Mouse (Mus musculus) MEL (cell line): Measurements from ENCODE around the gene Phyhipl.

Source experiments
- BHLHE40 ChIP-seq: IDR thresholded peaks from 2 replicates; pipeline ENCODE4 v1.6.1; 2012; ENCODE audit warnings: low read depth, mild to moderate bottlenecking, inconsistent platforms, low read length, improper control_type of control experiment, borderline replicate concordance
- CTCF ChIP-seq, 3 experiments: IDR thresholded peaks in 2 of 3; conservative IDR thresholded peaks in 1 of 3; 2 replicates each; pipeline ENCODE4 v1.5.1; 2011 to 2012; ENCODE audit warnings: low read length in 3 of 3, low read depth in 2 of 3, mild to moderate bottlenecking in 2 of 3, improper control_type of control experiment in 1 of 3, inconsistent platforms in 1 of 3, mixed read lengths in 1 of 3, moderate library complexity in 1 of 3; ENCODE audit not compliant: control insufficient read depth in 1 of 3, insufficient read depth in 1 of 3, poor library complexity in 1 of 3, severe bottlenecking in 1 of 3
- GATA1 ChIP-seq: IDR thresholded peaks from 2 replicates; pipeline ENCODE4 v1.6.1; 2011; ENCODE audit warnings: low read depth, low read length, improper control_type of control experiment
- HCFC1 ChIP-seq: IDR thresholded peaks from 2 replicates; pipeline ENCODE4 v1.6.1; 2012; ENCODE audit warnings: low read depth, mild to moderate bottlenecking, inconsistent platforms, low read length, improper control_type of control experiment, moderate library complexity
- MAFK ChIP-seq: IDR thresholded peaks from 2 replicates; pipeline ENCODE4 v1.6.1; 2011; ENCODE audit warnings: low read depth, mild to moderate bottlenecking, low read length, improper control_type of control experiment, borderline replicate concordance
- MAZ ChIP-seq: IDR thresholded peaks from 2 replicates; pipeline ENCODE4 v1.6.1; 2012; ENCODE audit warnings: low read depth, mild to moderate bottlenecking, inconsistent platforms, low read length, improper control_type of control experiment
- MYC ChIP-seq: IDR thresholded peaks from 2 replicates; pipeline ENCODE4 v1.6.1; 2011; ENCODE audit warnings: low read depth, mild to moderate bottlenecking, low read length, improper control_type of control experiment, moderate library complexity
- POLR2A ChIP-seq, 2 experiments: IDR thresholded peaks; 2 replicates each; pipeline ENCODE4 v1.6.1; 2011 to 2012; ENCODE audit warnings: low read length in 2 of 2, mild to moderate bottlenecking in 2 of 2, control low read depth in 1 of 2, improper control_type of control experiment in 1 of 2, low read depth in 1 of 2, moderate library complexity in 1 of 2; ENCODE audit not compliant: control insufficient read depth in 1 of 2, insufficient read depth in 1 of 2, poor library complexity in 1 of 2
- TAL1 ChIP-seq: IDR thresholded peaks from 2 replicates; pipeline ENCODE4 v1.6.1; 2012; ENCODE audit warnings: mild to moderate bottlenecking, inconsistent platforms, low read length, moderate library complexity, mixed read lengths
- TCF12 ChIP-seq: IDR thresholded peaks from 2 replicates; pipeline ENCODE4 v1.6.1; 2014; ENCODE audit warnings: low read depth, mild to moderate bottlenecking, inconsistent platforms, low read length, improper control_type of control experiment, moderate library complexity
- ZNF384 ChIP-seq: IDR thresholded peaks from 2 replicates; pipeline ENCODE4 v1.6.1; 2012; ENCODE audit warnings: low read depth, mild to moderate bottlenecking, inconsistent platforms, low read length, improper control_type of control experiment

- TF ChIP-seq MAFK (no peak), BHLHE40 (no peak), CTCF (IDR thresholded peaks at IDR 0.05 in 2 of 3, conservative IDR thresholded peaks at IDR 0.05 in 1 of 3; ENCODE audit: control insufficient read depth in 1 of 3, insufficient read depth in 1 of 3, low read depth in 2 of 3, low read length in 3 of 3, poor library complexity in 1 of 3, severe bottlenecking in 1 of 3) (no peak), POLR2A (IDR thresholded peaks at IDR 0.05; ENCODE audit: control insufficient read depth in 1 of 2, insufficient read depth in 1 of 2, low read depth in 1 of 2, low read length in 2 of 2, poor library complexity in 1 of 2) (no peak), TCF12 (no peak), GATA1 (no peak), MYC (no peak), MAZ (no peak), TAL1 (no peak), HCFC1 (no peak), ZNF384 (no peak)
Observed at GRCm38 (mm10) chr10:70699581-70699980, 43.8 kb upstream of the Phyhipl start.
